Mouse (Mus musculus): ENCODE results near the gene Tex38. TPM values are rescaled to one million over a fixed set of nuclear protein-coding genes. Genes with fewer than 3 reads are reported as not detected.

Tex38 gene
- total RNA-seq (2023), result not detected

GRCm38 (mm10) chr4:115780918-115781317, at the start of gene Tex38:
Tex38 (minus strand) TSS chr4:115781018.

GRCm38 (mm10) chr4:115827888-115828571, 47.2 kb upstream of the Tex38 start, which contains the start of gene Mob3c:
Mob3c (plus strand) TSS chr4:115828092.

GRCm38 (mm10) chr4:115784769-115785510, 4.1 kb upstream of the Tex38 start, which contains the start of gene Atpaf1:
Atpaf1 (plus strand) TSS chr4:115784812.

GRCm38 (mm10) chr4:115737551-115738041, 43.2 kb downstream of the Tex38 start, which contains the start of gene Efcab14:
Efcab14 (plus strand) TSS chr4:115737744.

Other genes starting within 250 kb of the Tex38 start
- not detected for gene Cyp4a31, start 217.4 kb downstream of the Tex38 start, total RNA-seq (2023)
- not detected for gene Cyp4a32, start 180.0 kb downstream of the Tex38 start, total RNA-seq (2023)
- not detected for gene Cyp4b1, start 133.3 kb downstream of the Tex38 start, total RNA-seq (2023)
- 10 to 100 TPM; 50.7 to 54.4 TPM for gene Efcab14, start 43.3 kb downstream of the Tex38 start, total RNA-seq (2023)
- 10 to 100 TPM; 19.3 to 23.7 TPM for gene Atpaf1, start 3.8 kb upstream of the Tex38 start, total RNA-seq (2023)
- 10 to 100 TPM; 17.2 to 19.4 TPM for gene Mob3c, start 47.1 kb upstream of the Tex38 start, total RNA-seq (2023)
- 10 to 100 TPM; 73.7 to 76.3 TPM for gene Mknk1, start 58.2 kb upstream of the Tex38 start, total RNA-seq (2023)
- gene Kncn, start 103.4 kb upstream of the Tex38 start, total RNA-seq (2023), result under 1 TPM in 1 of 2 experiments, not detected in 1; 0.92 TPM
- not detected for gene 6430628N08Rik, start 109.6 kb upstream of the Tex38 start, total RNA-seq (2023)
- not detected for gene Dmbx1, start 158.9 kb upstream of the Tex38 start, total RNA-seq (2023)
- 10 to 100 TPM; 35.8 to 47.9 TPM for gene Faah, start 236.9 kb upstream of the Tex38 start, total RNA-seq (2023)

Measured in B cell, adult 67 days (primary cell).